Mouse (Mus musculus): ENCODE data around the gene Zfp420.
"Not testable (repeated sequence)": the region's sequence is repeated elsewhere in the genome, so short reads cannot be mapped to it uniquely, and the experiment has no call there.

The Zfp420 gene

DNA sequence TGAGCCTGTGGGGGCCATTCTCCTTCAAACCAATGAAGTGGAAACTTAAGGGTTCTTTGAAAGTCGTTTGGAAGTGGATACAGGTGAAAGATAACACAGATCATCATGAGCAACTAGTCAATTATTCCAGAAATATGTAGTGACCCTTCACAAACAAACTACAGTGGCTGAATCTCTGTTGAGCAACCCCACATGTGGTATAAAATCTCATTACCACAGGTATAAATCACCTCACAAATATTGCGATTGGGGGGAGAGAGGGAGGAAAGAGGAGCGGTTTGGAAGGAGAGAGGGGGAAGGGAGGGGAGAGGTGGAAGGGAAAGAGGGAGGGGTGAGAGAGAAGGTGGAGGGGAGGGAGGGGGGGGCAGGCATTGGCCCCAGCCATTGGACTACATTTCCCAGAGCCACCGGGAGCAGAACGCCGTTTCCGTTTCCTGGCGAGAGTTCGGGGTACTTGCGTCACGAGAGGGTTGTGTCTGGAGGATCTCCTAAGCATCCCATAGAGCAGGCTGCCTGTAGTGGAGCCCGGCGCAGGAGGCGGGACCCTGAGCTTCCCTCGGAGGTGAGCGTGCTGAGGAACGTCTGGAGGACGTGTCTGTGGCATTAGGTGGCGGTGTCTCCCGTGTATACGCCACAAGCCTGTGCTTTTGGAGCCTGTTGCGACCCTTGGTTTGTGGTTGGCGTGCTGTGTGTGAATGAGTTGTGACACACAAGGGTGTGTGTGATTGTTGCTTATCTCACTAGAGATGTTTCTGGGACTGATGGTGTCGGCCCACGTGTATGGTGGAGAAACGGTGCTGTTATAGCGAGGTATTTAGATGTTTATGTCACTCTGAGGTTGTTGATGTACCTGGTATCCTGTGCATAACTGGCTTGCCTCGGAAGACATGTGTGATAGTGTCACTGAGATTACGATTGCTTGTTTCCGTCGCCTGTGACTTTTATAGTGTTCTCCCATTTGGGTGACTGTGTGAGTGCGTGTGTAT lies at the start of gene Zfp420:
Gene Zfp420 (plus strand): TSS at position 448 of the 986 bp plus-strand sequence.
- ATAC-seq (ENCODE audit: insufficient number of reproducible peaks, low FRiP score, low TSS enrichment): peak; percentile 99

- ATAC-seq (ENCODE audit: insufficient number of reproducible peaks, low FRiP score, low TSS enrichment): no peak
These were observed 47.5 kb upstream of the Zfp420 start for GRCm38 (mm10) chr7:29812244-29812643.

GRCm38 (mm10) chr7:29814381-29814780 lies 45.4 kb upstream of the Zfp420 start:
- ATAC-seq (ENCODE audit: insufficient number of reproducible peaks, low FRiP score, low TSS enrichment): no peak

GRCm38 (mm10) chr7:29815061-29815784 lies 44.6 kb upstream of the Zfp420 start:
- ATAC-seq (ENCODE audit: insufficient number of reproducible peaks, low FRiP score, low TSS enrichment): 0 out of 2 replicates have a peak, but pooled peaks have one; percentile 11

- peak; percentile 97 for ATAC-seq (ENCODE audit: insufficient number of reproducible peaks, low FRiP score, low TSS enrichment)
These were observed 43.8 kb upstream of the Zfp420 start, which contains the start of gene Zfp790 for GRCm38 (mm10) chr7:29815910-29816429. Gene Zfp790, plus strand, starts transcription at chr7:29816114.

GRCm38 (mm10) chr7:29818619-29819254 lies 41.0 kb upstream of the Zfp420 start:
- ATAC-seq (ENCODE audit: insufficient number of reproducible peaks, low FRiP score, low TSS enrichment): peak; percentile 57; the same call in 1 of the 2 replicates

GRCm38 (mm10) chr7:29828001-29828400 lies 31.8 kb upstream of the Zfp420 start:
- no peak for ATAC-seq (ENCODE audit: insufficient number of reproducible peaks, low FRiP score, low TSS enrichment)

GRCm38 (mm10) chr7:29829804-29830203 lies 30.0 kb upstream of the Zfp420 start:
- no peak for ATAC-seq (ENCODE audit: insufficient number of reproducible peaks, low FRiP score, low TSS enrichment)

DNA sequence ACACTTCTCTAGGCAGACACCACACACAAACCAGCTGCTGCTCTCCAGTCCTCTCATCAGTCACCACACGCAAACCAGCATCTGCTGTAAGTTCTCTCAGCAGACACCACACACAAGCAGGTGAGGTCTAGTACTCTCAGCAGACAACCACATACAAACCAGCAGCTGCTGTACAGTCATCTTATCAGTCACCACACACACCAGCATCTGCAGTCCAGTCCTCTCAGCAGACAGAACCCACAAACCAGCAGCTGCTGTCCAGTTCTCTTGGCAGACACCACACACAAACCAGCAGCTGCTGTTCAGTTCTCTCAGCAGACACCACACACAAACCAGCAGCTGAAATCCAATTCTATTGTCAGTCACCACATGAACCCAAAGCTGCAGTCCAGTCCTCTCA lies 23.0 kb upstream of the Zfp420 start:
- no peak for ATAC-seq (ENCODE audit: insufficient number of reproducible peaks, low FRiP score, low TSS enrichment)

DNA sequence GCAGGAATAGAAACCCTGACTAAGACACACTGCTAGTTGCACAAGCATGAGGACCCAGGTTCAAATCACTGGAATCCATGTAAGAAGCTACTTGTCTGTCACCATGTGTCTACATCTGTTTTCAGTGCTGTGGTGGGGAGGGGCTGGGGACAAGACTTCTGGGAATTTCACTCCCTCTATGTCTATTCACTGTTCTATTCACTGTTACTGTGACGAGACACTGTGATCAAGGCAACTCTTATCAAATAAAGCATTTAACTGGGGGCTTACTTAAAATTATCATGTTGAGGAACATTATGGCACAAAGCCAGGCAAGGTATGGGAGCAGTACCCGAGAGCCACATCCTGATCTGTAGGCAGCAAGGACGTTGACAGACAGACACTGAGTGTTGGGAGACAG lies 20.5 kb upstream of the Zfp420 start:
- no peak for ATAC-seq (ENCODE audit: insufficient number of reproducible peaks, low FRiP score, low TSS enrichment)

- no peak for ATAC-seq (ENCODE audit: insufficient number of reproducible peaks, low FRiP score, low TSS enrichment)
These were observed 17.7 kb upstream of the Zfp420 start for GRCm38 (mm10) chr7:29842105-29842504.

- no peak for ATAC-seq (ENCODE audit: insufficient number of reproducible peaks, low FRiP score, low TSS enrichment)
These were observed 15.2 kb upstream of the Zfp420 start for GRCm38 (mm10) chr7:29844616-29845015.

- no peak for ATAC-seq (ENCODE audit: insufficient number of reproducible peaks, low FRiP score, low TSS enrichment)
These were observed 7.0 kb upstream of the Zfp420 start for GRCm38 (mm10) chr7:29852831-29853218.

- ATAC-seq (ENCODE audit: insufficient number of reproducible peaks, low FRiP score, low TSS enrichment): peak; percentile 95
These were observed 6.4 kb upstream of the Zfp420 start, which contains the start of gene Zfp940 for GRCm38 (mm10) chr7:29853219-29853842. Gene Zfp940, minus strand, starts transcription at chr7:29853669.

GRCm38 (mm10) chr7:29861660-29862059 lies 1.9 kb downstream of the Zfp420 start:
- ATAC-seq (ENCODE audit: insufficient number of reproducible peaks, low FRiP score, low TSS enrichment): no peak

GRCm38 (mm10) chr7:29874256-29874655 lies 14.5 kb downstream of the Zfp420 start:
- no peak for ATAC-seq (ENCODE audit: insufficient number of reproducible peaks, low FRiP score, low TSS enrichment)

DNA sequence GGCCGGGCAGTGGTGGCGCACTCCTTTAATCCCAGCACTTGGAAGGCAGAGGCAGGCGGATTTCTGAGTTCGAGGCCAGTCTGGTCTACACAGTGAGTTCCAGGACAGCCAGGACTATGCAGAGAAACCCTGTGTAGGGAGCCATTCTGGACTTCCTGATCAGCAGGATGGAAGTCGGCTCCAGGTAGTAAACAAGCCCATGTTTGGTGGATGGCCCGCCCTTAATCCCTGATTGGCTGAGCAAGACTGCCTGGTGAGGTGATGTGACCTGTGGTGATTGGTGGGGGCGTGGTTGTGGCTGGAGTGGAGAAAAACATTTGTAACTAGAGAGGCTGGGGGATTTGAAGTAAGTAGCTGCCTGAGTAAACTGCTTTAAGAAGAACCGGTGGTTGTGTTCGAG lies 17.8 kb downstream of the Zfp420 start:
- not testable (repeated sequence) for ATAC-seq (ENCODE audit: insufficient number of reproducible peaks, low FRiP score, low TSS enrichment)

DNA sequence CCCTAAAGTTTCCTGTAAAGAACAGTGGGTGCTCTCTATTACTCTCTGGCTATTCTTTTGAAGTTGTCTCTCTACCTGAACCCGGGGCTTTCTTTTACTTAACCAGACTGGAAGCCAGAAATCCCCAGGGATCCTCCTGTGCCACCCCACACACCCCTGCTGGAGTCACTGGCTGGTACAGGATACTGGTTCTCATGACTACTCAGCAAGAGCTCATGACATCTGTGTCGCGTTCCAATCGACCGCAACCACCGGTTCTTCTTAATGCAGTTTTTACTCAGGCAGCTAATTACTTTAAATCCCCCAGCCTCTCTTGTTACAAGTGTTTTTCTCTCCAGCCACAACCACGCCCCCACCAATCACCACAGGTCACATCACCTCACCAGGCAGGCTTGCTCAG lies 20.3 kb downstream of the Zfp420 start:
- no peak for ATAC-seq (ENCODE audit: insufficient number of reproducible peaks, low FRiP score, low TSS enrichment)

DNA sequence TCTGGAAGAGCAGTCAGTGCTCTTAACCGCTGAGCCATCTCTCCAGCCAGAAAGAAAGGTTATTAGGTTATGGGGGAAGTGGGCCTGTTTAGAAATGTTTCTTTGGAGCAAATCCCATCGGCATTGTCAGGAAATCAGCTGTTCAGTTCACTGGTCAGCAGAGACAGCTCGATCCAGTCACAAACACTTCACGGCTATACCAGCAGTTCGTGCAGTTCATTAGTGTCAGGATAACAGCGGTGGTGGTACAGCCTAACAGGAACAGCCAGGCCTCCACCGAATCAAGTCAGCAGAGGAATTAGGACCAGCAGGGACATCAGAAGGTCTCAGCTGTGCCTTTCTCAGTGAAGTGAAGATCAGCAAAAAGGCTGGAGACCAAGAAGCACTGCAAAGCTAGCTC lies 21.1 kb downstream of the Zfp420 start:
- ATAC-seq (ENCODE audit: insufficient number of reproducible peaks, low FRiP score, low TSS enrichment): no peak

- ATAC-seq (ENCODE audit: insufficient number of reproducible peaks, low FRiP score, low TSS enrichment): no peak
These were observed 30.7 kb downstream of the Zfp420 start for GRCm38 (mm10) chr7:29890501-29890900.
